Mouse (Mus musculus): Measurements from ENCODE around the gene Zfp512b. TPM values are rescaled to one million over a fixed set of nuclear protein-coding genes. Genes with fewer than 3 reads are reported as not detected.

The Zfp512b gene
- 37.9 to 43.7 TPM (median 42.4 TPM) in 4 replicates for total RNA-seq (2023; ENCODE audit: inconsistent age)

DNA sequence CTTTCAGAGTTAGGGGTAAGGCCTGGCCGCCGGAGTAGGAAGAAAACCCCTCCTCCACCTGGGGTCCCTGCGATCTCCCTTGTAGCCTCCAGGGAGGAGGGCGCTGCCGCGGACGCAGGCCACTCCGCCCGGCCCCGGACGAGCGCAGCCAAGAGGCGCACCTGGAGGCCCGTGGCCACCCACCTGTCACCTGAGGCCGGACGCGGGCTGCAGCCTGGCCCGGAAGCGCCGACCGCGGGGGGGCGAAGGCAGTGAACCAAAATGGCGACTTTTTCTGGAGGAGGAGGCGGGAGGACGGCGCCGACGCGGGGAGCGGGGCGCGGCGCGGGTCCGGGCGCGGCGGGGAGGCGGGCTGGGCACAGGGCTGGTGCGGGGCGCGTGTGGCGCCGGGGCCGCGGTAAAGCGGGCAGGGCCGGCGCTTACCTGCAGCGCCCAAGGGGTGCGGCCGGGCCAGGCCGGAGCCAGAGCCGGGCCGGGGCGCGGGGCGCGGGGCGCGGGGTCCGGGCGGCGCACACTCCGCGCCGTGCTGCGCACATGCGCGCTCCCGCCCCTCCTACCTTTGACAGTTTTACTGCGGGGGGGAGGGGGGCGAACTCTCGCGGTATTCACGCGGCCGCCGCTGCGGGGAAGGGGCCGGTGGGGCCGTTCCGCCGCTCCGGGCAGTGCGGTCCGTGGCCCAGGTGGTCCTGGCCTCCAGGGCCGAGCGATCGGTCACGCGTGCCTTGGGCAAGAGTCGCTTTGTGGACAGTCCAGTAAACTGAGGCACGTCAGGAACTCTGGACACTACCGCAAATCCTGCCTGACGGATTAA lies at the start of gene Zfp512b:
Gene Zfp512b, minus strand, starts transcription at position 573 of the 811 bp plus-strand sequence.

DNA sequence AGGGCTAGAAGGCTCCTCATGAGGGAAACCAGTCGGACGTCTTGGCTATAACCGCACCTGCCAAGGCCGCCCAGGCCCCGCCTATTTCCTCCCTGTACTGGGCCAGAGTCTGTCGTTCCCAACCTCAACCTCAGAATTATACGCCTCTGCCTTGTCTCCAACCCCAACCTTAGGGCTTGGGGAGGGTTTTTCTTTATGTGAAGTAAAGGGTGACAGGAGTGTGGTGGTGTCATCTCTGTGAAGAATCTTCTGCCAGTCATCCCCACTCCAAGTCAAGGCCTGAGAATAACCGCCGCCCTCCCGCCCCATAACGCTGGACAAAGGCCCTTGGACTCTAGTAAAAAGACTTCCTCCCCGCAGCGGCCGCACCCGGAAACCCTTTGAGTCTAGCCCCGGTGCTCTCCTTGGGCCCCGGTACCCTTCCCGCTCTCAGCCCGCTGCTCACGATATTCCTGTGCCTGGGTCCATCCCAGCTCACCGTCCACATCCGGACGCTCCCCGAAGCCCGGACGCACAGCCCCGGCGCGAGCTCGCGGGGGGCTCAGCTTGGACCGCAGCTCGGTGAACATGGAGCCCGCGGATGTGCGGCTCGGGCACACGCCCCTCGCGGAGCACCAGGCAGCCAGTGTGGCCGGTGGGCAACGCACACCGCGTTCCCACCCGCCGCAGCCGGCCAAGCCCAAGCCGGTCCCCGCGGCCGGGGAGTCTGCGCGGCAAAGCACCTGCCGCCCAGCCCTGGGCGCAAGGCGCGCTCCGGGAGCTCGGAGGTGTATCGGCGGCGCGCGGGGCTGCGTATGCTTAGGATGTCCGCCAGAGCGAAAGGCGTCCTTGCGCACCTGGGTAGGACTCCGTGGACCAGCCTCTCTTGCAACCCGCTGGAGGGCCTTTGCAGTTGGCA lies 6.1 kb upstream of the Zfp512b start, which contains the start of gene Samd10:
Gene Samd10, minus strand, starts transcription at position 759 of the 898 bp plus-strand sequence.

DNA sequence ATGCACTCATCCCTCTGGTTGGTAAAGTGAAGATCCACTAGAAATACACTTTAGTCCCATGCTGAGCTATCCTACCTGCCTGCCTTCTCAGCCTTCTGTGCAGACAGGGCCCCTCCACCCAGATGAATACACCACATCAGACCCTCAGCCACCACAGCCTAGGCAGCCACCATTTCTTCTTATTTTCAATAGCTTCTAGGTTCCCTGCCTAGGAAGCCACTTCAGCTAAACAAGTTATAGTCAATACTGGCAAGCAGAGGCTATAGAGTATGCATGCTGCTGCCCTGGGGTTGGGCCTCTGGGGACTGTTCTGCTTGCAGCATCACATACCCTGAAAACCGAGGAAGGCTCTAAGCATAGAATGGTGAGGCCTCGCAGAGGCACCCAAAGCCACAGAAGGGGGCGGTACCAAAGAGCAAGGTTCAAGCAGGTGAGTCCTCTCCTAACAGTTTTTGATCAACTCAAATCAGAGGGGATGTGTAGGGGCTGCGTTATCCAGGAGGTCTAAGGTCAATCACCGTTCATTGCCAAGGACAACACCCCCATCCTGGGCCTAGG lies 996 bp downstream of the Zfp512b start, which contains the start of gene Prpf6:
Gene Prpf6, plus strand, starts transcription at position 341 of the 558 bp plus-strand sequence.

DNA sequence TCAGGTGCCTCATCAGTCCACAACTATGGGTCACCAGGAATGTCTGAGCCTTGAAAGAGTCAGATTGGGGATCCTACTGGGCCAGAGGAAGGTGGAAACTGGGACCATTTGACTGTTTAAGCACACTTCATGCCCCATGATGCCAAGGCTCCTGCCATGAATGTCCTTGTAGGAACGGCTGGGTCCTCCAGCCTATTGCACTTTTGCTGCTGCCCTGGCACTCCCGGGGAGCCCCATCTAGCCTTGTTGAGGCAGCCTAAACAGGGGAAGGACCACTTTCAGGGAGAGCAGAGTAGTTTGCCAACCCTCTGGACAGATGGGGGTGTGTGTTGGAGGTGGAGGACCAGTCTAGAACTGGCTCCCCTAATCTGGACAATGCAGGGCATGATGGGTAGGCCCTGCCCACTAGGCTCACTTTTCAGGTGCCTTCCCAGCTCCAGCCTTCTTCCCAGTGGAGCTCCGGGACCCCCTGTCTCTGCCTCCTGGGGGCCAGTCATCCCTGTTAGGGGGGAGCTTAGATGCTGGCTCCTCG lies 8.1 kb downstream of the Zfp512b start, which contains the start of gene Uckl1:
Gene Uckl1, minus strand, starts transcription at position 482 of the 532 bp plus-strand sequence.

Other genes starting within 250 kb of the Zfp512b start
- 66.0 to 80.8 TPM (median 75.7 TPM) in 4 replicates for gene Zgpat, start 227.9 kb downstream of the Zfp512b start, total RNA-seq (2023; ENCODE audit: inconsistent age)
- 88.0 to 95.4 TPM (median 92.8 TPM) in 4 replicates for gene Arfrp1, start 227.4 kb downstream of the Zfp512b start, total RNA-seq (2023; ENCODE audit: inconsistent age)
- gene Lime1, start 212.7 kb downstream of the Zfp512b start, total RNA-seq (2023; ENCODE audit: inconsistent age), result 57.8 to 65.4 TPM (median 60.3 TPM) in 4 replicates
- 0.29 to 1.3 TPM (median 0.69 TPM) in 4 replicates for gene Zbtb46, start 133.4 kb downstream of the Zfp512b start, total RNA-seq (2023; ENCODE audit: inconsistent age)
- not detected in 4 replicates for gene Abhd16b, start 99.6 kb downstream of the Zfp512b start, total RNA-seq (2023; ENCODE audit: inconsistent age)
- 79.5 to 84.3 TPM (median 80.4 TPM) in 4 replicates for gene Tpd52l2, start 95.7 kb downstream of the Zfp512b start, total RNA-seq (2023; ENCODE audit: inconsistent age)
- gene Dnajc5, start 72.3 kb downstream of the Zfp512b start, total RNA-seq (2023; ENCODE audit: inconsistent age), result 112 to 128 TPM (median 117 TPM) in 4 replicates
- 161 to 195 TPM (median 177 TPM) in 4 replicates for gene Uckl1, start 7.9 kb downstream of the Zfp512b start, total RNA-seq (2023; ENCODE audit: inconsistent age)
- gene Prpf6, start 935 bp downstream of the Zfp512b start, total RNA-seq (2023; ENCODE audit: inconsistent age), result 60.3 to 64.9 TPM (median 63.4 TPM) in 4 replicates
- 11.6 to 16.0 TPM (median 13.1 TPM) in 4 replicates for gene Samd10, start 6.4 kb upstream of the Zfp512b start, total RNA-seq (2023; ENCODE audit: inconsistent age)
- 1.2 TPM in 1 of 4 replicates, not detected in the others for gene Gm29797, start 64.2 kb upstream of the Zfp512b start, total RNA-seq (2023; ENCODE audit: inconsistent age)
- gene Sox18, start 78.8 kb upstream of the Zfp512b start, total RNA-seq (2023; ENCODE audit: inconsistent age), result not detected in 4 replicates
- gene Tcea2, start 87.5 kb upstream of the Zfp512b start, total RNA-seq (2023; ENCODE audit: inconsistent age), result 15.8 to 23.0 TPM (median 19.9 TPM) in 4 replicates
- 162 to 178 TPM (median 173 TPM) in 4 replicates for gene Rgs19, start 101.2 kb upstream of the Zfp512b start, total RNA-seq (2023; ENCODE audit: inconsistent age)
- gene Lkaaear1, start 105.6 kb upstream of the Zfp512b start, total RNA-seq (2023; ENCODE audit: inconsistent age), result not detected in 4 replicates
- gene Oprl1, start 122.2 kb upstream of the Zfp512b start, total RNA-seq (2023; ENCODE audit: inconsistent age), result 0.45 to 0.63 TPM (median 0.57 TPM) in 3 of 4 replicates, not detected in the other
- gene Myt1, start 170.5 kb upstream of the Zfp512b start, total RNA-seq (2023; ENCODE audit: inconsistent age), result not detected in 4 replicates
- gene Pcmtd2, start 245.1 kb upstream of the Zfp512b start, total RNA-seq (2023; ENCODE audit: inconsistent age), result 38.7 to 47.6 TPM (median 42.9 TPM) in 4 replicates